Mouse (Mus musculus) testis, adult 2 months (tissue): ENCODE measurements around the gene Klf7. TPM values are rescaled to one million over a fixed set of nuclear protein-coding genes. Genes with fewer than 3 reads are reported as not detected.

Source experiments
- H3K27ac ChIP-seq: fragments of 200-500 bp; 2 replicates; pipeline ENCODE4 v1.5.1; 2012; ENCODE audit warnings: low read depth, low read length; ENCODE audit not compliant: control insufficient read depth, insufficient read depth
- H3K27me3 ChIP-seq: fragments of 200-500 bp; 2 replicates; pipeline ENCODE4 v1.6.1; 2012; ENCODE audit warnings: mild to moderate bottlenecking, low read length, moderate library complexity; ENCODE audit not compliant: control insufficient read depth, insufficient read depth
- H3K36me3 ChIP-seq: fragments of 200-500 bp; 2 replicates; pipeline ENCODE4 v1.6.1; 2012; ENCODE audit warnings: mild to moderate bottlenecking, low read length; ENCODE audit not compliant: control insufficient read depth, insufficient read depth
- H3K4me1 ChIP-seq: fragments of 200-500 bp; 2 replicates; pipeline ENCODE4 v1.6.1; 2012; ENCODE audit warnings: low read length; ENCODE audit not compliant: control insufficient read depth, insufficient read depth
- H3K4me3 ChIP-seq: fragments of 200-500 bp; 2 replicates; pipeline ENCODE4 v1.5.1; 2012; ENCODE audit warnings: low read depth, mild to moderate bottlenecking, low read length, moderate library complexity, mixed read lengths; ENCODE audit not compliant: control insufficient read depth
- CTCF ChIP-seq: fragments of 200-500 bp; IDR thresholded peaks from 2 replicates; pipeline ENCODE4 v1.5.1; 2012; ENCODE audit warnings: low read depth, mild to moderate bottlenecking, inconsistent platforms, low read length, moderate library complexity; ENCODE audit not compliant: control insufficient read depth, insufficient read depth, insufficient replicate concordance
- POLR2A ChIP-seq: fragments of 200-500 bp; IDR thresholded peaks from 2 replicates; pipeline ENCODE4 v1.6.1; 2012; ENCODE audit warnings: low read depth, mild to moderate bottlenecking, inconsistent platforms, low read length, moderate library complexity; ENCODE audit not compliant: control insufficient read depth
- polyA plus RNA-seq: library from polyadenylated mRNA; depleted of rRNA; stranded (reverse); fragments of >200 nt; gene quantifications from 2 replicates; pipeline ENCODE4 v1.2.3, GENCODE M21; 2012

The Klf7 gene
- polyA plus RNA-seq, 1 experiment, result 2.5 TPM

DNA sequence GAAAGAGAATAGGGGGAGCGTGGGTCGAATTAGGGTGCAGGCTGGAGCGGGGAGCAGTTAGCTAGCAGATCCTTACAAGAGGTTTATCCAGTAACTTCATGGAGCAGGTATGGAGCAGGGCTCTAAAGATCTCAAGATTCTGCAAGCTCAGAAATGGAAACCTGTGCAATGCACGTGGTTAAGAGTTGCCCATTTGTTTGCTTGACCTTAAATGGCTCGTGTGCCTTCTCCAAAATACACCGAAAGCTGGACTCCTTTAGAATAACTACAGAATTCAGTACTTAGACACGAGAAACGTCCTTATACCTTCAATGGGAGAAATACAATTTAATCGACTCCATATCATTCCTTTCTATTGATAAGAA lies 366 bp upstream of the Klf7 start:
- Histone ChIP-seq H3K4me1 (peaks cover 5% of the 10 kb centered on the region; the same call in 1 of the 2 replicates), H3K4me3 (peak overlapping the region; percentile 95), H3K27ac (0 out of 2 replicates have a peak overlapping the region, but pooled peaks have one; percentile 36), H3K36me3 (no peaks in the 10 kb centered on the region), H3K27me3 (no peaks in the 10 kb centered on the region)
- TF ChIP-seq POLR2A (no peak), CTCF (no peak)

- Histone ChIP-seq H3K27me3 (no peaks in the 10 kb centered on the region), H3K36me3 (no peaks in the 10 kb centered on the region), H3K4me1 (peaks cover 5% of the 10 kb centered on the region; the same call in 1 of the 2 replicates), H3K4me3 (peak overlapping the region; percentile 80), H3K27ac (peak overlapping the region; percentile 77)
- TF ChIP-seq POLR2A (no peak), CTCF (no peak)
These were observed 1.1 kb downstream of the Klf7 start for GRCm38 (mm10) chr1:64120811-64121515.

GRCm38 (mm10) chr1:64120421-64120810 lies 1.7 kb downstream of the Klf7 start:
- Histone ChIP-seq H3K4me1 (peaks cover 5% of the 10 kb centered on the region; the same call in 1 of the 2 replicates), H3K4me3 (peak overlapping the region; percentile 84), H3K27me3 (no peaks in the 10 kb centered on the region), H3K36me3 (no peaks in the 10 kb centered on the region), H3K27ac (peak overlapping the region; percentile 79; the same call in 1 of the 2 replicates)
- no peak for TF ChIP-seq CTCF

DNA sequence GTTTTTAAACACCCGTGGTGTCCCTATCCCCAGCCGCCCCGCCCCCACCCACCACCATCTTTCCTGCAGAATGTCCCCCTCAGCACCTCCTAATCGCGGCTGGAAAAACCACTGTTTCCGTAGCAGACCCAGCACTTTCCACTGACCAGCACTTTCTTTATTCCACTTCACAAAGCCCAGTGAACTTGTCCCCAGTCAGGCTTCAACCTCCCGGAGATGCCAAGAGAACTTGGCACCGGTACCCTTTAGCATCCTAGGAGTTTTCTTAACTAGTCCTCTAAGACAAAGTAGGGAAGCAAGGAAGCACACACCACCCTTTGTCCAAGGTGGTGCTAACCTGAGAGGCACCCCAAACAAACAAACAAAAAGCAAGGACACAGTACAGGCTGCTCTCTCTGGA lies 2.2 kb downstream of the Klf7 start:
- Histone ChIP-seq H3K4me3 (peak overlapping the region; percentile 61), H3K27ac (peak overlapping the region; percentile 64; the same call in 1 of the 2 replicates), H3K4me1 (peaks cover 5% of the 10 kb centered on the region; the same call in 1 of the 2 replicates), H3K27me3 (no peaks in the 10 kb centered on the region), H3K36me3 (no peaks in the 10 kb centered on the region)
- TF ChIP-seq POLR2A (no peak), CTCF (no peak)

GRCm38 (mm10) chr1:64119358-64119794 lies 2.7 kb downstream of the Klf7 start:
- H3K36me3 ChIP-seq, result no peaks in the 10 kb centered on the region
- H3K27ac ChIP-seq, result peak overlapping the region; percentile 12; the same call in 1 of the 2 replicates
- H3K4me3 ChIP-seq, result peak overlapping the region; percentile 8
- peaks cover 5% of the 10 kb centered on the region; the same call in 1 of the 2 replicates for H3K4me1 ChIP-seq
- H3K27me3 ChIP-seq, result no peaks in the 10 kb centered on the region
- TF ChIP-seq POLR2A (no peak), CTCF (no peak)

- H3K4me1 ChIP-seq, result peaks cover 5% of the 10 kb centered on the region; the same call in 1 of the 2 replicates
- no peak for TF ChIP-seq CTCF
- TF ChIP-seq POLR2A, result no peak
- H3K4me3 ChIP-seq, result no peak overlapping the region
- H3K27me3 ChIP-seq, result no peaks in the 10 kb centered on the region
- no peak overlapping the region for H3K27ac ChIP-seq
- no peaks in the 10 kb centered on the region for H3K36me3 ChIP-seq
These were observed 3.6 kb downstream of the Klf7 start for GRCm38 (mm10) chr1:64118285-64119170.
